Mouse (Mus musculus) ES-Bruce4 (cell line): ENCODE results near the gene Tmod1. TPM values are rescaled to one million over a fixed set of nuclear protein-coding genes. Genes with fewer than 3 reads are reported as not detected.

Experiments
- H3K27ac ChIP-seq: 2 replicates; pipeline ENCODE4 v1.5.1; 2012; ENCODE audit warnings: low read length, inconsistent platforms; ENCODE audit not compliant: insufficient read depth
- H3K27me3 ChIP-seq: 2 replicates; pipeline ENCODE4 v1.6.1; 2012; ENCODE audit warnings: mild to moderate bottlenecking, low read length, inconsistent platforms; ENCODE audit not compliant: control insufficient read depth, poor library complexity, insufficient read depth, severe bottlenecking
- H3K36me3 ChIP-seq: 2 replicates; pipeline ENCODE4 v1.6.1; 2012; ENCODE audit warnings: inconsistent platforms, mild to moderate bottlenecking, low read length, moderate library complexity; ENCODE audit not compliant: control insufficient read depth, poor library complexity, insufficient read depth, severe bottlenecking
- H3K4me1 ChIP-seq: one replicate; pipeline ENCODE4 v1.8.1; 2011; ENCODE audit warnings: low read length; ENCODE audit not compliant: control insufficient read depth, insufficient read depth
- H3K4me3 ChIP-seq: 2 replicates; pipeline ENCODE4 v1.5.1; 2011; ENCODE audit warnings: low read depth, mild to moderate bottlenecking, low read length
- H3K9ac ChIP-seq: 2 replicates; pipeline ENCODE4 v1.6.1; 2012; ENCODE audit warnings: low read depth, mild to moderate bottlenecking, inconsistent platforms; ENCODE audit not compliant: poor library complexity, severe bottlenecking
- H3K9me3 ChIP-seq: replicated peaks from 2 replicates; pipeline ENCODE4 v1.6.1; 2012; ENCODE audit warnings: mild to moderate bottlenecking, low read length, inconsistent platforms; ENCODE audit not compliant: control insufficient read depth, poor library complexity, insufficient read depth, severe bottlenecking
- CTCF ChIP-seq: IDR thresholded peaks from one replicate; pipeline ENCODE4 v1.8.1; 2011; ENCODE audit warnings: low read depth, low read length
- EP300 ChIP-seq: IDR thresholded peaks from 2 replicates; pipeline ENCODE4 v1.6.1; 2011; ENCODE audit warnings: low read depth, low read length; ENCODE audit not compliant: insufficient read depth
- POLR2A ChIP-seq: IDR thresholded peaks from one replicate; pipeline ENCODE4 v1.8.1; 2011; ENCODE audit warnings: low read length; ENCODE audit not compliant: insufficient read depth
- polyA plus RNA-seq: library from polyadenylated mRNA; stranded (reverse); fragments of >200 nt; gene quantifications from 2 replicates; pipeline ENCODE4 v1.2.4, GENCODE M21; 2011; ENCODE audit warnings: low read depth; ENCODE audit not compliant: missing spikeins, insufficient read depth, insufficient read length

Gene Tmod1
- polyA plus RNA-seq, 1 experiment, result 0.72 TPM

GRCm38 (mm10) chr4:46069851-46070482 is 31.2 kb downstream of the Tmod1 start:
- Histone ChIP-seq H3K27ac (no peak overlapping the region), H3K36me3 (no peaks in the 10 kb centered on the region)

GRCm38 (mm10) chr4:46072631-46073030 is 33.9 kb downstream of the Tmod1 start:
- H3K36me3 ChIP-seq, result no peaks in the 10 kb centered on the region
- no peak for TF ChIP-seq EP300
- no peak for TF ChIP-seq POLR2A
- no peak for TF ChIP-seq CTCF
- H3K9ac ChIP-seq, result no peak overlapping the region
- no peaks in the 10 kb centered on the region for H3K9me3 ChIP-seq
- H3K27me3 ChIP-seq, result no peaks in the 10 kb centered on the region
- no peaks in the 10 kb centered on the region for H3K4me1 ChIP-seq
- no peak overlapping the region for H3K4me3 ChIP-seq
- no peak overlapping the region for H3K27ac ChIP-seq

More at GRCm38 (mm10) chr4:46069851-46070482, 31.2 kb downstream of the Tmod1 start:
- Histone ChIP-seq H3K9me3 (no peaks in the 10 kb centered on the region), H3K4me1 (no peaks in the 10 kb centered on the region), H3K27me3 (no peaks in the 10 kb centered on the region), H3K4me3 (no peak overlapping the region), H3K9ac (no peak overlapping the region)
- peak; percentile 97 for TF ChIP-seq EP300
- TF ChIP-seq POLR2A, result no peak
- no peak for TF ChIP-seq CTCF

DNA sequence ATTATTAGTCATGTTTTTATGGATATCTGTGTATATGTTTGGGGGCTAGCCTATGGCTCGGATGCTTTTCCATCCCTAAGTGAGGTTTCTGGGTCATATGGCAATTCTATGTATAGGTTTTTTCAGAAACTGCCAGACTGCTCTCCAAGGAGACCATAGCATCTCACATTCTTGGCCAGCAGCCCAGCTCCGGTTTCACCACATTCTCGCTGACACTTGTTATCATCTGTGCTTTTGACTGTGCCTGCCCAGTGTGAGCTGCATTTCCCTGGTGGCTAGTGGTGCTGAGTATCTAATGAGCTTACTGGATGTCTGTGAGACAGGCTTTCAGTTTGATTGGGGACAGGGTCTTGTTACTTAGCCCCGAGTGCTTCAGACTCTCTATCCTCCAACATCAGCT is 35.0 kb downstream of the Tmod1 start:
- Histone ChIP-seq H3K9me3 (no peaks in the 10 kb centered on the region), H3K36me3 (no peaks in the 10 kb centered on the region), H3K27me3 (no peaks in the 10 kb centered on the region), H3K4me1 (no peaks in the 10 kb centered on the region), H3K27ac (no peak overlapping the region), H3K9ac (no peak overlapping the region), H3K4me3 (no peak overlapping the region)
- TF ChIP-seq CTCF (no peak), POLR2A (no peak), EP300 (no peak)

GRCm38 (mm10) chr4:46075664-46076063 is 36.9 kb downstream of the Tmod1 start:
- no peaks in the 10 kb centered on the region for H3K9me3 ChIP-seq
- H3K36me3 ChIP-seq, result no peaks in the 10 kb centered on the region
- TF ChIP-seq CTCF, result no peak
- no peak for TF ChIP-seq EP300
- TF ChIP-seq POLR2A, result no peak
- H3K27ac ChIP-seq, result no peak overlapping the region
- H3K4me3 ChIP-seq, result no peak overlapping the region
- no peaks in the 10 kb centered on the region for H3K4me1 ChIP-seq
- no peak overlapping the region for H3K9ac ChIP-seq
- H3K27me3 ChIP-seq, result no peaks in the 10 kb centered on the region

GRCm38 (mm10) chr4:46076892-46077291 is 38.2 kb downstream of the Tmod1 start:
- Histone ChIP-seq H3K9ac (no peak overlapping the region), H3K9me3 (no peaks in the 10 kb centered on the region), H3K4me3 (no peak overlapping the region), H3K36me3 (no peaks in the 10 kb centered on the region), H3K4me1 (no peaks in the 10 kb centered on the region), H3K27me3 (no peaks in the 10 kb centered on the region), H3K27ac (no peak overlapping the region)
- no peak for TF ChIP-seq POLR2A

DNA sequence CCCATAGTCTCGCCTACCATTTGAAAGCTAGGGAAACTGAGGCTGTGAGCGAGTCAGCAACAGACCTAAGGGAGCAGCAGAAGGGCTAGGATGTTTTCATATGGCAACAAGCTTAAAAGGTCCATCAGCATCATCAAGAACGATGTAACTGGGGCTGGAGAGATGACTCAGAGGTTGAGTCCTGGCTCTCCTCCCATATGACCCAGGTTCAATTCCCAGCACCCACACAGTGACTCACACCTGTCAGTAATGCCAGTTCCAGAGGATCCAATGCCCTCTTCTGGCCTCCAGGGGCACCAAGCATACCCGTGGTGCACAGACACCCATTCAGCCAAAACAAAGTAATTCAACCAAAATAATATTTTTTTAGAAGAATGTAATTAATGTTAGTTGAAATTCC is 41.5 kb downstream of the Tmod1 start:
- no peak for TF ChIP-seq EP300
- TF ChIP-seq CTCF, result no peak
- Histone ChIP-seq H3K4me3 (no peak overlapping the region), H3K4me1 (no peaks in the 10 kb centered on the region), H3K9me3 (no peaks in the 10 kb centered on the region), H3K9ac (no peak overlapping the region), H3K27ac (no peak overlapping the region), H3K27me3 (no peaks in the 10 kb centered on the region), H3K36me3 (no peaks in the 10 kb centered on the region)
